Mouse (Mus musculus) forelimb bud, embryonic 11.5 days (tissue): ENCODE results near the gene Itpr2.

Experiments
- DNase-seq: peaks from one replicate; pipeline ENCODE4 v3.0.0-alpha.2; 2012; ENCODE audit warnings: low read depth, low spot score

Itpr2 gene

DNA sequence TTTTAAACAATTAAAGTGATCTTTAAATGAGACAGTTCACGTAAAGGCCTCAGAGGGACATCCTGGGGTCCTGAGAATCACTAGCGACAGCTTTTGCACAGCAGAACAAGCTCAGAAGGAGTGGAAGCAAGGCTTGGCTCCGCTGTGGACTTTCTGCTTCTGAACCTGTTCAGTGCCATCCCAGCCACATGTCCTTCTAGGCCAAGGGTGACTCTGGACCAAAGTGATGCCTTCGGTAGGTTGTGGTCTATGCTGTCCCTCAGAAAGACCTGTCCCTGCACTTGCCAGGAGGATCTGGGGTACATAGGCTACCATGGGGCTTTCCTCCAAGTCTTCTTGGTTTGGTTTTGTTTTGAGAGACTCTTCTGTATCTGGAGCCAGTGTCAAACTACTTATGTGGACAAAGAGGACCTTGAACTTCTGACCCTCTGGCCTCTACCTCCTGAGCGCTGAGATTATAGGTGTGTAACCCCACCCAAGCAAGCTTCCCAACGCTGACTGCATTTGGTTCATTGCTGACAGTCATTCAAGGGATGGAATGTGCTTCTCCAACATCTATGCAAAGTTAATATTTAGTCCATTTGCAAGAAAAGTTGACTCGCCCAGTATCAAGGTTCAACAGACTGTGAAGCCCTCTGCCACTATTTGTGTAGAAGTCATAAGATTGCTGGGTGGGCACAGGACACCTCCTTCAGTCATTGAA, 241.2 kb downstream of the Itpr2 start:
- DNase-seq, result no peak

- no peak for DNase-seq
These were observed 243.3 kb downstream of the Itpr2 start for GRCm38 (mm10) chr6:146258751-146259150.

DNA sequence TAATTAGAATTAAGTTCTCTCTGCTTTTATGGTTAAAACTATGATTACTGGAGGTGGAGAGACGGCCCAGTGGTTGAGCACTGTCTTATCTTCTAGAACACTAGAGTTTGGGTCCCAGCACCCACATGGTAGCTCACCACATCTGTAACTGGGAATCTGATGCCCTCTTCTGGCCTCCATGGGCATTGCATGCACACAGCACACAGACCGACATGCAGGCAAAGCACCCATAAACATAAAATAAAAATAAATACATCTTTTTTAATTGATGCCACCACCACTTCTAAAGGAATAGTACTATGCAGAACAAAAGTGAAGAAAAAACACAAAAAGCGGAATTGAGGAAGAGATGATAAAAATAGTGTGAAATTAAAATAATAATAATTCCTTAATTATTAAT, 243.8 kb downstream of the Itpr2 start:
- DNase-seq, result no peak

DNA sequence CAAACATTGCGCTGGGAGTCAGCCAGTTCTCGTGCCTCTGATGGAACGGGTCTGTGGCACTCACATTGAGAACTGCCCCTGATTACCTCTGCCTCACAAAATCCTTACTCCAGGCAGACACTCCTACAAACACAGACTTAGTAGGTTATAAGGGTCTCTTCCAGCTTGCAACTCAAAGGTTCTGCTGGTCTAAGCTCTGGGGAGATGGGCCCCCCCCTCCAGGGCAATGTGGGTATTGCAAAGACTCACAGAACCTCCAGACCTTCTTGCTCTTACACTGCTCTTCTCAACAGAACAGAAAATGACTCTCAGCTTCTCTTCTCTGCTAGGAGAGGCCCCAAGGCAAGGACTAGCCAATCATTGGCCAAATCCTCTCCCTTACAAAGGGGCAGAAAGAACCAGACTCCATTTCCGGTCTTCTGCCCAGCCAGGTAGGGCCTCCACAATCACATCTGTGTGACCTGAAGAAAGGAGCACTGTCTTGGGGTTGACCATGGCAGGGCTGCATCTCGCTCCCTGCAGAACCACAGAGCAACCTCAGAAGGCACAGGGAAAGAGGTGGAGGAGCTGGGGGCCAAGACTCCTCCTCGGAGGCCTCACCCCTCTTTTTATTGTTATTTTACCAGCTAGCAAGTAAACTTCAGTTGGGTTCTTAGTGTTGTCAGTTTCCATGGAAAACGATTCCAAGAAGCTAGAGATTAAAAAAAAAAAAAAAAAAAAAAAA, 244.9 kb downstream of the Itpr2 start:
- DNase-seq, result no peak

- DNase-seq, result no peak
These were observed 245.6 kb downstream of the Itpr2 start for GRCm38 (mm10) chr6:146256401-146256800.

DNA sequence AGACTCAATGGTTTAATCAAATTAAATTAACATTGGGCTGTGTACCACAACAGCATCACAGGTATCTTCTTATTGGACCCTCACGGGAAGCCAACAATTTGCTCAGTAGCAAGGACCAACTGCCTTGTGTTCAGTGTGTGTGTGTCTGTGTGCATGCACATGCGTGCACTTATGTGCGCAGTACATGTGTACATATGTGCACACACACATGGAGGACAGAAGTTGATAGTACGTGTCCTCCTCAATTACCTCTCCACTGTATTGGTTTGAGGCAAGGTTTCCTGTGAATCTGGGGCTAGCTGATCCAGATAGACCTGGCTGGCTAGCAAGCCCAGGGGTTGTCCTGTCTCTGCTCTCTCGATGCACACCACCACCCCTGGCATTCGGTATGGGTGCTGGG, 246.4 kb downstream of the Itpr2 start:
- no peak for DNase-seq

DNA sequence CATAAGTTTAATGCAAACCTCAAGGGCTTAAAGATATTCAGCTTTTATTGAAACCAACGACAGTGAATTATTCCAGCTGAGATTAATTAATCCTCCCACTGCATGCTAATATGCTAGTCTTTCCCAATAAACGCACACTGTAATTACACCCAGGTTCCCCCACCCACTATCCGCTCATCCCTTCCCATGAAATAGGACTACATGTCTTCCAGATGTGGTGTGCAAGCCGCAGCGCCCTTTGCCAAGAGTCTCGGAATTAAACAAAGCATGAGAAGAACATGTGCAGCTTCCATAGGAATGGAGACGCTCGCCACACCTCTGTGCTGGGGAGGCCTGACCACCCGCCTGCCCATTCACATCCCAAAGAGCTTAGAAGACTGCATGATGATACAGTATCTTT, 247.1 kb downstream of the Itpr2 start:
- DNase-seq, result no peak

- DNase-seq, result peak; percentile 26
These were observed 247.7 kb downstream of the Itpr2 start for GRCm38 (mm10) chr6:146254216-146254820.

- no peak for DNase-seq
These were observed 252.9 kb downstream of the Itpr2 start for GRCm38 (mm10) chr6:146249096-146249495.

- DNase-seq, result no peak
These were observed 253.7 kb downstream of the Itpr2 start for GRCm38 (mm10) chr6:146248341-146248740.

DNA sequence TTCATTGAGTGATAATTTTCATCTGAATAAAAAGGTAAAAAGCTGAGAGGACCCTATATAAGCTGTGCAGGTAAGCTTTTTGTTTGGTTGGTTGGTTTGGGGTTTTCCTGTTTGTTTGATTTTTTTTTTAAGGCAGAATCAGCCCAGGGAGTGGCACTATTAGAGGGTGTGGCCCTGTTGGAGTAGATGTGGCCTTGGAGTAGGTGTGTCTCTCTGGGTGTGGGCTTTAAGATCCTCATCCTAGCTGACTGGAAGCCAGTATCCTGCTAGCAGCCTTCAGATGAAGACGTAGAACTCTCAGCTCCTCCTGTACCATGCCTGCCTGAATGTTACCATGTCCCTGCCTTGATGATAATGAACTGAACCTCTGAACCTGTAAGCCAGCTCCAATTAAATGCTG, 254.1 kb downstream of the Itpr2 start:
- DNase-seq, result no peak

DNA sequence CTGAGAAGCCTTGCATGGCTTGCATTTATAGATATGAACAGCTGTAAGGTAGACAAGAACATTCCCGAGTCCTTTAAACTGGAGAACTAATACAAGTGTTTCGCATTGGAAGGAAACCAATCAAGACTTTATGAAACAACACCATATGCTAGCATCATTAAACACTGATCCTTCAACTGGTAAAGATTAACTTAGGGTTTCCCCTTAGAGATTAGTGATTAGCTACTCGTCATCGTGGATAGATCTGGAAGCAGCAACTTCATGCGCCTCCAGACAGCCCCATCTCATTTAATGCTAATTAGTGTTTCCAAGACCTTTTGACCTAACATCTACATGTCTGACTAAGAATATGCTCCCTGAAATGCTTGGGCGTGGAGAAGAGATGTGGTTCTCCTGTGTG, 255.7 kb downstream of the Itpr2 start:
- no peak for DNase-seq

DNA sequence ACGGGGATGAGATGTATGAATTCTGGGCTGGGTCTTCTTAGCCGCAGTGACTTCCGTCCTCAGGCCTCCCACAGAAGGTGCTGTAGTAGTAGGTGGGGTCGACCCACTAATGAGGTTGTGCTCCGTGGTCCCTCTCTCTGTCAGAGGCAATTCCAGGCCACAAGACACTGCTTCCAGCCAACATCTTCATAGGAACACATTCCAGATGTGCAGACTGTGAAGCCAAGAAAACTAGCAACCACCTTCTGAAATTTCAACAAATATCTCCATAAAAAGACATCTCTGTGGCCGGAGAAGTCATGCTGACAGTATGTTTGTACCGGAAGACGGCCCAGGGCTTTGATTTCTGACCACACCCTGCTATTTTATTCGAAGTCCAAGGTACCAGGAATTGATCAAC, 256.1 kb downstream of the Itpr2 start:
- DNase-seq, result no peak

DNA sequence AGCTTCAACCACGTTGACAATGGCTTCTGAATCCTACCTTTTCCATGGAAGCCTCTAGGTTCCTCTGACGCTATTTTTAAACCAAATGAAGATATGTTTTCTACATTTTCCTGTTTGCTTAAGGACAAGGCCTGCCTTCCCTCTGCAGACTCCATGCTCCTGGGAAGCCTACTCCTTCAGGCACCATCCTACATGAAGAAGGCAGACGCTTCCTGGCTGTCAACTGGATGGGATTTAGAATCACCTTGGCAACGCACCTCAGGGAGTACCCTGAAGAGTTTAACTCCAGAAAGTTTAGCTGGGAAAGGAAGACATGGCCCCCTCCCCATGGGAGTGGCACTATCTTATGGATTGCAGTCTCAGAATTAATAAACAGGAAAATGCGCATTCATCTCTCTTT, 259.0 kb downstream of the Itpr2 start:
- no peak for DNase-seq

DNA sequence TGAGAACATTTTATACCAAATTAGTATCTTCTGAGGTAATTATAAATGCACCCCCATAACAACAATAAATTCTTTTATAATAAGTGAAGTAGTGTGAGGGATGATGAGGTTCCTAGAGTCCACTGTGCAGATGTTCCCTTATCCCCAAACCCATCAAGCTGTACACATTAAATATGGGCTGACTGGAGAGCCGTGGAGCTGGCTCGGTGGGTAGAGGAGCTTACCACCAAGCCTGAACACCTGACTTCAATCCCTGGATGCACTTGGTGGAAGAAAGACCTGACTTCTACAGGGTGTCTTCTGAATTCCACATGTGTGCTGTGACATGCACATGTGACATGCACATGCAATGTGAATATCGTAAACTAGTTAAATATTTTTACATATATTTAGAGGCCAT, 260.7 kb downstream of the Itpr2 start:
- DNase-seq, result no peak

- DNase-seq, result no peak
These were observed 266.9 kb downstream of the Itpr2 start for GRCm38 (mm10) chr6:146235165-146235564.

- no peak for DNase-seq
These were observed 267.6 kb downstream of the Itpr2 start for GRCm38 (mm10) chr6:146234417-146234816.

- DNase-seq, result no peak
These were observed 271.1 kb downstream of the Itpr2 start for GRCm38 (mm10) chr6:146230903-146231302.

DNA sequence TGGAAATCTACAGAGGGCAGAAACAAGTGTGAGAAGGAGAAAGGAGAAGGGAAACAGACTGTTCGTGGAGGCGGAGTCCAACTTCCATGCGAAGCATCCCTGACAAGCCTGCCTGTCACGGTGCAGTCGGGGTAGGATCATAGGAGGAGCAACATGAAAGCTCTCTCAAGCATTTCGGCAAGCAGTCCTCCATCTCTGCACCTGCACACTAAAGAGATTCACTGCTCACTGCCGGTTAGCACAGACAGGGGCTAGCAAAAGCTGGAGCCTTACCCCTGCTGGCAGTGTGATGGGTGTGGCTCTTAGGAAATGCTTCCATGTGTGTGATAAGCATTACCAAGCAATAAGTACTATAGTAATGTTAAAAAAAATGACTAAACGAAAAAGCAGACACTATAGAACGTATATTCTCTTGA, 271.6 kb downstream of the Itpr2 start:
- DNase-seq, result no peak

DNA sequence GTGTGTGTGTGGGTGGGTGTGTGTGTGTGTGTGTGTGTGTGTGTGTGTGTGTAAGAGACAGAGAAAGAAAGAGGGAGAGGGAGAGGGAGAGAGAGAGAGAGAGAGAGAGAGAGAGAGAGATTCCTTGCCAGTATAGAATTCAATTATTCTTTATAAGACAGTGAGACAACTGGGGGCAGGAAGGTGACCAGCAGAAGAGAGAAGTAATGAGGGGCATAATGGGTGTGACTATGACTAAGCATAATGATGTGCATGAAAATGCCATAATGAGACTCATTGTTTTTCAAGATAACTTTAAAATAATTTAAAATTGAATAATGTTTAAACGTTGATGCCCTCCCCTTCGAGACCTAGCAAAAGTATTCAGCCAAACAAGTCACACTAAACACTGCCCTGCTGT, 272.1 kb downstream of the Itpr2 start:
- no peak for DNase-seq

GRCm38 (mm10) chr6:146229519-146229918, 272.5 kb downstream of the Itpr2 start:
- DNase-seq, result no peak

DNA sequence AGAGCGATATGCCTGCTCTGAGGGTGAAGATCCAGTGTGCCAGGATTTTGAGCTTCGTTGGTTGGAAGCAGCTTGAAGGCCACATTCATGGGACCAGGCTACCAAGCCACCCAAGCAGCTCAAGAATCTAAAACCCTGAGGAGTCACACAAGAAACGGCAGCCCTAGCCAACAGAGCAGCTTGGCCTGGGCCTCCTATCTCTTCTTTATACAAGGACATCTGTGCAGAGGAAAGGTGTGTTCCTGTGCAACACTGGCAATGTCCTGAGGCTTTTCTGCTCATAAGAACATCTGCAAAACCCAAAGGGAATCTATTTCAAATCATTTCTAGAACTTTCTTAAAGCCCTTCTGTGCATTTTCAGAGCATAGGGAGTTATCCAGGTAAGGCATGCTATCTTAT, 274.0 kb downstream of the Itpr2 start:
- DNase-seq, result no peak
